Mouse (Mus musculus) gastrocnemius, postnatal 36 days (tissue): ENCODE measurements around the gene Gm21761. TPM values are rescaled to one million over a fixed set of nuclear protein-coding genes. Genes with fewer than 3 reads are reported as not detected.

ENCODE experiments used
- total RNA-seq, 2 experiments: library from RNA; stranded (reverse); gene quantifications; 2 replicates each; pipeline ENCODE4 v1.2.3; 2021

Gene Gm21761
- total RNA-seq, 2 experiments from 2014 or later = not detected

Other genes starting within 250 kb of the Gm21761 start
- gene Hmgcs1, start 238.9 kb downstream of the Gm21761 start, total RNA-seq = 10 to 100 TPM; 25.6 to 28.7 TPM
- 1 to 10 TPM in 1 of 2 experiments, under 1 TPM in 1; 0.76 to 1.3 TPM for gene Nim1k, start 173.4 kb downstream of the Gm21761 start, total RNA-seq
- 10 to 100 TPM; 19.1 to 19.2 TPM for gene Zfp131, start 138.4 kb downstream of the Gm21761 start, total RNA-seq
- not detected for gene AF067063, start 99.1 kb downstream of the Gm21761 start, total RNA-seq
- not detected for gene D13Ertd608e, start 93.3 kb downstream of the Gm21761 start, total RNA-seq
- not detected for gene Tcstv1, start 34.5 kb downstream of the Gm21761 start, total RNA-seq
- gene B020031M17Rik, start 21.5 kb upstream of the Gm21761 start, total RNA-seq = not detected
- not detected for gene Gm36079, start 97.7 kb upstream of the Gm21761 start, total RNA-seq
- under 1 TPM in 1 of 2 experiments, not detected in 1; 0.17 TPM for gene Gm21188, start 122.9 kb upstream of the Gm21761 start, total RNA-seq
- gene Gm20767, start 211.0 kb upstream of the Gm21761 start, total RNA-seq = not detected
- not detected for gene Gm21818, start 243.2 kb upstream of the Gm21761 start, total RNA-seq